Mouse (Mus musculus) liver, embryonic 16.5 days (tissue): Measurements from ENCODE around the gene Nupl2. TPM values are rescaled to one million over a fixed set of nuclear protein-coding genes. Genes with fewer than 3 reads are reported as not detected.

Experiments
- ATAC-seq: fragments of 200-750 bp; cut with Nextera tagmentation; 2 replicates; pipeline ENCODE4 v1.8.0; 2017; ENCODE audit warnings: low read depth, mild to moderate bottlenecking, moderate number of reproducible peaks, moderate library complexity
- H3K27ac ChIP-seq: fragments of 300-500 bp; sonication (generic); 2 replicates; pipeline ENCODE4 v1.5.1; 2014; ENCODE audit warnings: mild to moderate bottlenecking, low read length
- H3K27me3 ChIP-seq: fragments of 300-500 bp; sonication (generic); 2 replicates; pipeline ENCODE4 v1.6.1; 2014; ENCODE audit warnings: low read depth, low read length, mixed read lengths; ENCODE audit not compliant: control insufficient read depth, insufficient read depth
- H3K36me3 ChIP-seq: fragments of 300-500 bp; sonication (generic); 2 replicates; pipeline ENCODE4 v1.6.1; 2014; ENCODE audit warnings: mild to moderate bottlenecking; ENCODE audit not compliant: control insufficient read depth, insufficient read depth
- H3K4me1 ChIP-seq: fragments of 300-500 bp; sonication (generic); 2 replicates; pipeline ENCODE4 v1.6.1; 2014; ENCODE audit warnings: low read depth, low read length, mixed read lengths; ENCODE audit not compliant: control insufficient read depth
- H3K4me2 ChIP-seq: fragments of 300-500 bp; sonication (generic); 2 replicates; pipeline ENCODE4 v1.6.1; 2014; ENCODE audit warnings: low read depth, low read length, mixed read lengths
- H3K4me3 ChIP-seq: fragments of 300-500 bp; sonication (generic); 2 replicates; pipeline ENCODE4 v1.5.1; 2014; ENCODE audit warnings: low read depth, mild to moderate bottlenecking, low read length
- H3K9ac ChIP-seq: fragments of 300-500 bp; sonication (generic); 2 replicates; pipeline ENCODE4 v1.6.1; 2014; ENCODE audit warnings: low read depth, low read length
- H3K9me3 ChIP-seq: fragments of 300-500 bp; sonication (generic); replicated peaks from 2 replicates; pipeline ENCODE4 v1.6.1; 2016; ENCODE audit warnings: low read length; ENCODE audit not compliant: control insufficient read depth
- whole genome bisulfite sequencing: fragments of 180-500 bp; shearing (Covaris S2); extraction: QIAGEN DNeasy Blood & Tissue Kit; methylation state at CpG from one replicate; pipeline ENCODE4 v1.1.7; 2014; ENCODE audit not compliant: insufficient replicate concordance; 5-methylcytosine and 5-hydroxymethylcytosine counted together
- polyA plus RNA-seq: library from polyadenylated mRNA; unstranded; fragments of >200 nt; fragmentation: Nextera tagmentation; extraction: Ambion mirVana; gene quantifications from 2 replicates; pipeline ENCODE4 v1.2.1, GENCODE M21; 2015

Gene Nupl2
- polyA plus RNA-seq, 1 experiment from 2014 or later, result 3.7 TPM

- 71% methylated on average over 2 of the region's 2 CpGs for WGBS
- ATAC-seq, result no peak
- no peak overlapping the region for H3K27ac ChIP-seq
- no peaks in the 10 kb centered on the region for H3K4me1 ChIP-seq
- no peaks in the 10 kb centered on the region for H3K9me3 ChIP-seq
- no peak overlapping the region for H3K4me3 ChIP-seq
- H3K27me3 ChIP-seq, result no peaks in the 10 kb centered on the region
- H3K9ac ChIP-seq, result no peak overlapping the region
- H3K36me3 ChIP-seq, result no peaks in the 10 kb centered on the region
- no peak overlapping the region for H3K4me2 ChIP-seq
These were observed 27.1 kb downstream of the Nupl2 start for GRCm38 (mm10) chr5:24191821-24192220.

DNA sequence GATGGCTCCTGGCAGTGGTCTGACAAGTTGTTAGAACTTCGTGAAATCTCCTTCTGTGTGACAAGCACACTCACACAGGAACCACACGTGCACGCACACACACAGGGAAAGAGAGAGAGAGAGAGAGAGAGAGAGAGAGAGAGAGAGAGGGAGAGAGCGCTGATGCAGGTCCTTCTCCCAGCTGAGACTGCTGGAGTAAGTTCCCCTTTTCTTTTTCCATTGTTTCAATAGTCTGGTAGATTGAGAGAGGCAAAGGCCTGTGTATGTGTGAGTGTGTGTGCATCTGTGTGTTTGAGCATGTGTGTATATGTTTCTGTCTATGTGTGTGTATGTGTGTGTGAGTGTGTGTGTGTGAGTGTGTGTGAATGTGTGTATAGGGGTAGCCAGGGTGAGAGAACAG lies 36.2 kb downstream of the Nupl2 start:
- no peak for ATAC-seq
- Histone ChIP-seq H3K4me1 (no peaks in the 10 kb centered on the region), H3K27ac (no peak overlapping the region), H3K9ac (no peak overlapping the region), H3K36me3 (no peaks in the 10 kb centered on the region), H3K9me3 (no peaks in the 10 kb centered on the region), H3K4me2 (no peak overlapping the region), H3K27me3 (no peaks in the 10 kb centered on the region), H3K4me3 (no peak overlapping the region)
- WGBS, result 30% methylated on average over 4 of the region's 4 CpGs

GRCm38 (mm10) chr5:24202492-24202891 lies 37.7 kb downstream of the Nupl2 start:
- no peak overlapping the region for H3K27ac ChIP-seq
- no peaks in the 10 kb centered on the region for H3K9me3 ChIP-seq
- ATAC-seq, result no peak
- no peak overlapping the region for H3K4me3 ChIP-seq
- 58% methylated on average over 5 of the region's 5 CpGs for WGBS
- no peaks in the 10 kb centered on the region for H3K4me1 ChIP-seq
- H3K36me3 ChIP-seq, result no peaks in the 10 kb centered on the region
- no peak overlapping the region for H3K9ac ChIP-seq
- H3K27me3 ChIP-seq, result no peaks in the 10 kb centered on the region
- no peak overlapping the region for H3K4me2 ChIP-seq

- no peak overlapping the region for H3K4me3 ChIP-seq
- ATAC-seq, result no peak
- no peak overlapping the region for H3K27ac ChIP-seq
- H3K36me3 ChIP-seq, result no peaks in the 10 kb centered on the region
- no peaks in the 10 kb centered on the region for H3K9me3 ChIP-seq
- no peaks in the 10 kb centered on the region for H3K27me3 ChIP-seq
- WGBS, result 64% methylated on average over 5 of the region's 5 CpGs
- no peak overlapping the region for H3K4me2 ChIP-seq
- no peaks in the 10 kb centered on the region for H3K4me1 ChIP-seq
- no peak overlapping the region for H3K9ac ChIP-seq
These were observed 38.5 kb downstream of the Nupl2 start for GRCm38 (mm10) chr5:24203266-24203665.

DNA sequence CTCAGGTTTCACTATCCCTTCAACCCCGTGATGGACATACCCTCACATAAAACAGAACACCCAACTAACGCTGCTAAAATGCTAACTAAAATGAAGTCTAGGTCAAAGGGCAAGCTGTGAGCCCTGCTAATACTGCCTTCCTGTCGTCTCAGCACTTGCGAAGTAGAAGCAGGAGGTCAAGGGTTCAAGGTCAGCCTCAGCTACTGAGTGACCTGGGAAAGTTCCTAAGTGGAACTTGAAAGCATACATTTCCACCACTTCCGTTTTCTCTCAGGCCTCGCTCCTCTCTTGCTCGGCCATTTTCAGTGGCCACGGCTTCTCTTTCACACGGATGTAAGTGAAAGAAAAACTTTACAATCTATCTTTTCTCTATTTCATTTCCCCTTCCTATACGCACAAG lies 43.2 kb downstream of the Nupl2 start:
- H3K4me1 ChIP-seq, result no peaks in the 10 kb centered on the region
- H3K27me3 ChIP-seq, result no peaks in the 10 kb centered on the region
- no peaks in the 10 kb centered on the region for H3K36me3 ChIP-seq
- no peak overlapping the region for H3K4me3 ChIP-seq
- no peak overlapping the region for H3K4me2 ChIP-seq
- WGBS, result 54% methylated on average over 10 of the region's 10 CpGs
- no peak overlapping the region for H3K27ac ChIP-seq
- no peak for ATAC-seq
- no peaks in the 10 kb centered on the region for H3K9me3 ChIP-seq
- no peak overlapping the region for H3K9ac ChIP-seq

DNA sequence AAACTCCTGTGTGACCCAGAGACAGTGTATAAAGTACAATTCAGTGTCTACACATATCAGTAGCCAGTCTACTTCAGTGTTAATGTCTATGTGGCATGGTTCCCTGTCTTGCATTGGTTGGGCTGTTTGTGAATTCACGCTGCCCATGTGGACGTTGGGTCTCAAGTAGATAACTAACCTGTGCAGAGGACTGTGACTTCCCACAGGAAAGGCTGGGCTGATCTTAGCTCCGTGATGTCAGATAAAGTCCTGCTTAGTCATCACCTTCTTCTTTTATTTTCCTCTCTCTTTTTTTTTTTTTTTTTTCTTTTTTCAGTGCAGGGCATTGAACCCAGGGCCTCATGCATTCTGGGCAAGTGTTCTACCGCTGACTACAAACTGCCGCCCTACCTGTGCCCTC lies 43.7 kb downstream of the Nupl2 start:
- Histone ChIP-seq H3K9me3 (no peaks in the 10 kb centered on the region), H3K27me3 (no peaks in the 10 kb centered on the region), H3K27ac (no peak overlapping the region), H3K4me1 (no peaks in the 10 kb centered on the region), H3K4me3 (no peak overlapping the region), H3K4me2 (no peak overlapping the region), H3K9ac (no peak overlapping the region), H3K36me3 (no peaks in the 10 kb centered on the region)
- no peak for ATAC-seq
- WGBS, result 40% methylated on average over 5 of the region's 5 CpGs

GRCm38 (mm10) chr5:24213861-24214546 lies 49.2 kb downstream of the Nupl2 start:
- H3K4me1 ChIP-seq, result no peaks in the 10 kb centered on the region
- H3K36me3 ChIP-seq, result no peaks in the 10 kb centered on the region
- H3K27me3 ChIP-seq, result no peaks in the 10 kb centered on the region
- H3K4me3 ChIP-seq, result no peak overlapping the region
- no peak for ATAC-seq
- no peaks in the 10 kb centered on the region for H3K9me3 ChIP-seq
- H3K9ac ChIP-seq, result no peak overlapping the region
- WGBS, result 36% methylated on average over 3 of the region's 3 CpGs
- H3K27ac ChIP-seq, result no peak overlapping the region
- no peak overlapping the region for H3K4me2 ChIP-seq

GRCm38 (mm10) chr5:24214547-24214878 lies 49.8 kb downstream of the Nupl2 start:
- Histone ChIP-seq H3K27me3 (no peaks in the 10 kb centered on the region), H3K4me3 (no peak overlapping the region), H3K36me3 (no peaks in the 10 kb centered on the region), H3K4me2 (no peak overlapping the region), H3K9ac (no peak overlapping the region), H3K27ac (no peak overlapping the region), H3K9me3 (no peaks in the 10 kb centered on the region), H3K4me1 (no peaks in the 10 kb centered on the region)
- WGBS, result 60% methylated on average over 1 of the region's 1 CpGs
- ATAC-seq, result no peak

DNA sequence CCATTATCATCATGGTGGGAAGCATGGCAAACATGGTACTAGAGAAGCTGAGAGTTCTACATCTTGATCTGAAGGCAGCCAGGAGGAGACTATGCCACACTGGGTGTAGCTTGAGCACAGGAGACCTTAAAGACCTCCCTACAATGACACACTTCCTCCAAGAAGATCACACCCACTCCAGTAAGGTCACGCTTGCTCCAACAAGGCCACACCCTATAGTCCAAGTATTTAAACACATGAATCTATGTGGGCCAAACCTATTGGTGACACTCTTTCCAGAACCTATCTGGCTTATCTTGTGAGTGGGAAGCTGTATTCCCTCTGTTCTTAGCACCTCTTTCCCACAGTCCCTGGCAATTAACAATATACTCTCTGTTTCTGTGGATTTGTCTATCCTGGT lies 50.1 kb downstream of the Nupl2 start:
- H3K4me2 ChIP-seq, result no peak overlapping the region
- no peaks in the 10 kb centered on the region for H3K27me3 ChIP-seq
- H3K4me1 ChIP-seq, result no peaks in the 10 kb centered on the region
- no peak overlapping the region for H3K27ac ChIP-seq
- 60% methylated on average over 1 of the region's 1 CpGs for WGBS
- no peaks in the 10 kb centered on the region for H3K9me3 ChIP-seq
- no peak for ATAC-seq
- no peak overlapping the region for H3K4me3 ChIP-seq
- no peak overlapping the region for H3K9ac ChIP-seq
- no peaks in the 10 kb centered on the region for H3K36me3 ChIP-seq
